Mouse (Mus musculus): ENCODE data around the gene Mob3b.

Gene Mob3b

GRCm38 (mm10) chr4:35004473-35004872, 152.8 kb downstream of the Mob3b start:
- no peak for DNase-seq (ENCODE audit: low spot score)

- no peak for DNase-seq (ENCODE audit: low spot score)
These were observed 153.5 kb downstream of the Mob3b start for GRCm38 (mm10) chr4:35003550-35004326.

GRCm38 (mm10) chr4:34996616-34997015, 160.7 kb downstream of the Mob3b start:
- DNase-seq (ENCODE audit: low spot score) = no peak

GRCm38 (mm10) chr4:34993639-34993975, 163.7 kb downstream of the Mob3b start:
- no peak for DNase-seq (ENCODE audit: low spot score)

GRCm38 (mm10) chr4:34992866-34993638, 164.2 kb downstream of the Mob3b start:
- no peak for DNase-seq (ENCODE audit: low spot score)

DNA sequence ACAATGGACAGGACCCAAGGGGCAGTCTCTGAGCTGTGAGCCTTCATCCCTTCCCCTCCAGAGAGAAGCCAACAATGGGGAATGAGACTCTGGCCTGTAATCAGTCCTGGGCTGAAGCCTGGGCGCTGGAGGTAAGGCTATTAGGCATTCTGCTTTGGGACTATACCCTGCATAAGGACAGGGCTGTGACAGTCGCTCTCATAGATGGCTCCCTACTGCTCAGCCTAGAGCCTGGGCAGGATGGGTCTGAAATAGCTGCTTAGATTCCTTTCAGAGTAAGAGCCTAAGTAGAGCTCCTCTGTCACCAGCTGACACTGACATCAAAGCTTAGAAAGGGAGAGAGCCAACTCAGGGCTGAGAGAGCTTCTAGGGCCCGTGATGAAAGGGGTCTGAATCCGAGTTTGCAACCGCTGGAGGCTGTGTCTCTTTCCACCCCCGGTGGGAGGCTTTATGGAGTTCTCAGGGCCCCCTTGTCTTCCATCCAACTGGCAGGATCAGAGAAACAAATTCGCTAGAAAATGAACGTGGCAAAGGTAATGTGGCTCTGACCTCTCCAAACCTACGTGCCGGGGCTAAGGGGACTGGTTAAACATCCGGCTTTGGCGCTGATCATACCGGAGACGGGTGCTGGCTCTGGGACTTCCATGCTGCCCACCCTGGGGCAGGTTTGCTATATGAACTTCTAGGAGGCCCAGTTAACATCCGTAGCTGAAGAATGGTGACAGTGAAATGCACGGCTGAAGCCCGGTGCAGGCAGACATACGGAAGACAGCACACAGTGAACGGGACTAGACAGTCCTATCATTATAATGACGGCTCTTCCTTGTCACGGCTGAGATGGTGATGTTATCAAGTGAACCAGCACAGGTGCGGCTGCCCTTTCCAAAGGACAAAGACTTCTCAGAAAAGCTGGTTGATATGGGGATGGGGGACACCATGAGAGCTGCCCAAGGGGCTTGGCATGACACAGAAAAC, 165.1 kb downstream of the Mob3b start:
- no peak for DNase-seq (ENCODE audit: low spot score)

GRCm38 (mm10) chr4:34991116-34991515, 166.2 kb downstream of the Mob3b start:
- DNase-seq (ENCODE audit: low spot score) = no peak

DNA sequence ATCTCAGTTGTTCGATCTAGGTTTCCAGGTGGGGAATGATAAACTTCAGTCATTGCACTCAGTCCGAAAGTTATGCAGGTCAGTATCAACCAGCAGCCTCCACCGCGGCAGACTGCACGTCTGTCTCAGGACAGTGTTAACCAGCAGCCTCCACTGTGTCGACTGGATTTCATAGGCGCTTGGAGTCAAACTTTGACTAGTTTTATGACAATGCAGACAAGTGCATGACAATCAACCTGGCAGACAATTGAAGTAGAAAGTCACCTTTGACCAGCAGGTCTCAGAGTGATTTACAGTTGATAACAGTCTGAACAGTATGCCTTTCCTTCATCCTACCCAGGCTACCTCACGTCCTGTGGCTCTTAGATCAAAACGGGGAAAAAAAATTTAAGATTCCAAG, 166.6 kb downstream of the Mob3b start:
- no peak for DNase-seq (ENCODE audit: low spot score)

- no peak for DNase-seq (ENCODE audit: low spot score)
These were observed 169.7 kb downstream of the Mob3b start for GRCm38 (mm10) chr4:34987568-34987967.

- DNase-seq (ENCODE audit: low spot score) = no peak
These were observed 170.2 kb downstream of the Mob3b start for GRCm38 (mm10) chr4:34987109-34987508.

DNA sequence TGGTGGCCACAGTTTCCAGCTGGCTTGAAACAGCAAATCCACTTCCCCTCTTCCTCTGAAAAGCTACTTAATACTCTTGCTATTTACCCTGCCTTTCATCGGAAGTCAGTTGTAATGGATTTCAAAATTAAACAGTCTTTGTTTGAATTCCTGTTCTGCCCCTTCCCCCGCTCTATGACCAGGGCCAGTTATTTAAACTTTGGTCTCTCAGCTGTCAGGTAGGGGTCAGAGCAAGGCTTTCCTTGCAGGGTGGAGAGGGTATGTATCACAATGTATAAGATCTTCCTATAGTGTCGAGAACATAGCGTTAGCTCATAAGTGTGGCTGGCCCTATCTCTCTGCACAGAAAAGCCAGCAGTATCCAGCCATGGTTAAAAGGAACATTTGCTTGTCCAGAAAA, 170.6 kb downstream of the Mob3b start:
- DNase-seq (ENCODE audit: low spot score) = no peak

DNA sequence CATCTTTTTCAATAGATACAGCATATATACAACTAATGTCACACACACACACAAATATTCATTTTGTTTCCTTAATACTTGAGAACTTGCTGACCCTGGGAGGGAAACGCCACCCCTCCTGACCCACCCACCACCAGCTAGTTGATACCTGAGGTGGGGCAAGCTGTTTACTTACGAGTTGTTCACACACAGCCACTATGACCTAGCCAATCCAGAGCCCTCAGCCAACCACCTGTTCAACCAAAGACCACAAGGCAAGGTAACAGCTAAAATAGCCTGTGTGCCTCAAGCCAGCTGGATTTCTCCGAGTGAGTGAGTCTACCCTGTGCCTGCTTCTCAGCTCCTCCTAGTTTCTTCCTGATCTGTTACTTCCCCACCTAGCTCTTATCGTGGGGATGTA, 172.9 kb downstream of the Mob3b start:
- DNase-seq (ENCODE audit: low spot score) = no peak

GRCm38 (mm10) chr4:34983511-34983910, 173.8 kb downstream of the Mob3b start:
- no peak for DNase-seq (ENCODE audit: low spot score)

DNA sequence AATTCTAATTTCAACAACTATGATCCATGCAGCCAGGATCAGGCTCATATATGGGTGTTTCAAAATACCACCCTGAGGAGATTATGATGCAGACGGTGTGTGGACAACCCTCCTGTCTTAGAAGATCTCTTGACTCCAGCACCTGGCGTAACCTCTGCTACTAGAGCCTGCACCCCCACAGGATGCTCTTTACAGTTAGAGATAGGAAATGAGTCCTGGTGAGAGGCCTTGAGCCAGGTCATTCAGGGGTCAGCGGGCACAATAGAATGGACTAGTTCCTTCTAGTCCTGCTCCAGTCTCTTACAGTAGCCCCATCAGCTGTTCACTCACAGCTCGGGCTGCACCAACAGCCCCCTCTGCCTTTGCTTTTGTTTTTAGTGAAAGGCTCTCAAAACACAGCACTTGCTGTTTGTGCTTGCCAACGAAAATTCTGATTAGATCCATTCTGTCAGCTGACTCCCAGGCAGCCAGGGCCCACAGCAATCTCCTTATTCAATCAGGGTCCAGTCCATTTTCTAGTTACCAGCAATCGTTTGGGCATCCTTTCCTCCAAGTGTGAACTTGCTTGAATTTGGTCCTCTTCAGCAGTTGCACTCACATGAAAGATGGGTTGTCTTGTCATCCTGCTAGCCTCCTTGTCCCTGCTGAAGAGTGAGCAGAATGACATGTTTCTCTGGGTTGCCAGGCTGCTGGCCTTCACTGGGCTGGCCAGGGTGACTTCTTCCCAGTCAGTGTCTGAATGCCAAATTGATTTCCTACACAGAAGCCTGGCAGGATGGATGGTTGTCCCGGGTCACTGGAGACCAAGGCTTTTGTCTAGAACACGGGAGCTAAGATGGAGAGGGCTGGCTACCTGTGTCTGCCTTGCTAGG, 175.7 kb downstream of the Mob3b start:
- no peak for DNase-seq (ENCODE audit: low spot score)

- DNase-seq (ENCODE audit: low spot score) = peak; percentile 19
These were observed 176.7 kb downstream of the Mob3b start for GRCm38 (mm10) chr4:34980461-34981039.

GRCm38 (mm10) chr4:34976916-34977702, 180.2 kb downstream of the Mob3b start:
- no peak for DNase-seq (ENCODE audit: low spot score)

- DNase-seq (ENCODE audit: low spot score) = no peak
These were observed 180.9 kb downstream of the Mob3b start for GRCm38 (mm10) chr4:34976331-34976778.

- no peak for DNase-seq (ENCODE audit: low spot score)
These were observed 182.5 kb downstream of the Mob3b start for GRCm38 (mm10) chr4:34974795-34975194.

DNA sequence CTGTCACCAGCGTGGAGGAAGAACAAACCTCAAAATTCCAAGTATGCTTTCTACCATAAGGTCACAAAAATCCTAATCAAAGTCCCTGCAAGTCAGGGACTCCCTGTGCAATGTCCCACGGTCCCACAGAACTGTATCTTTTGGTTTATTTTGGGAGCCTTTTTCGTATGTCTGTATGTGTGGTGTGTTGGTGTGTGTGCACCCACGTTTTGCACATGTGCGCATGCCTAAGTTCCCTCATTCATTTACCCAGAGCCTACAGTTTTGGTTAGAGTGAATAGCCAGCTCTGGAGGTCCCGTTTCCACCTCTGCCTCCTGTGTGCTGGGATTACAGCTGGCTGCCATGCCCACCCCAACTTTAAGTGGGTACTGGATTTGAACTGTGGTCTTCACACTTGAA, 189.7 kb downstream of the Mob3b start:
- no peak for DNase-seq (ENCODE audit: low spot score)

- peak; percentile 32 for DNase-seq (ENCODE audit: low spot score)
These were observed 190.8 kb downstream of the Mob3b start for GRCm38 (mm10) chr4:34966336-34966957.

Measured in left cerebral cortex, adult 11 months (tissue).